Mouse (Mus musculus): ENCODE data around the gene Gif.

Gif gene

GRCm38 (mm10) chr19:11793741-11794359, 46.5 kb downstream of the Gif start:
- DNase-seq (ENCODE audit: low read depth, low spot score): no peak

- DNase-seq (ENCODE audit: low read depth, low spot score): no peak
Observed at GRCm38 (mm10) chr19:11794447-11794846, 47.1 kb downstream of the Gif start.

DNA sequence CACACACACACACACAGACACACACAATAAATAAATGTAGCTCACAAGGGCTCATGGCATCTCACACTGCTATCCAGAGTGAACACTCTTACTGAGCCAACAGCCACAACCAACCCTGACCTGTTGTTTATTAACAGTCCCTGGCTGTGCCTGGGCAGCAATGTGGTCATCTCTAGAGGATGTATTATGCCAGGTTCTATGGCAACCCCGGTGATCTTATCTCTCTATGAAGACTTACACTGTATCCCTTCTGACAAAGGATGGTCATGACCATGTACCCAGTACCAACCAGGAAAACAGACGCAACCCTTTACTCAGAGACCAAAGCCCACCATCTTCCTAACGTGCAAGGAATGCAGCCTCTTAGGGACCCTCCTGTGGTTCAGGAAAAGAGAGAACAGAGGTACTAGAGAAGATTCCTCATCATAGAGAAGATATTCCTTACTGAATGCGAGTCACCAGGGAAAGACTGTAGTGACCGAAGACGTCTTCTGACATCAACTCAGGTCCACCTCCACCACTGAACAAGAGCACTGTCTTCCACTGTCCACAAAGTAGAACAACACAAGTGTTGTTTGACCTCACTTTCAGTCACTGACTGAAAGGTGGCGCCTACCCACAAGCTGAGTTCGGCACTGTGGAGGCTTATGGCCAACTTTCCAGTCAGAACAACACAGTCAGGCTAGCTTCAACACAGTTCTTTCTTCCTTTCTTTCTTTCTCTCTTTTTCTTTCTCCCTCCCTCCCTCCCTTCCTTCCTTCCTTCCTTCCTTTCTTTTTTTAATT, 53.4 kb downstream of the Gif start:
- DNase-seq (ENCODE audit: low read depth, low spot score): no peak

DNA sequence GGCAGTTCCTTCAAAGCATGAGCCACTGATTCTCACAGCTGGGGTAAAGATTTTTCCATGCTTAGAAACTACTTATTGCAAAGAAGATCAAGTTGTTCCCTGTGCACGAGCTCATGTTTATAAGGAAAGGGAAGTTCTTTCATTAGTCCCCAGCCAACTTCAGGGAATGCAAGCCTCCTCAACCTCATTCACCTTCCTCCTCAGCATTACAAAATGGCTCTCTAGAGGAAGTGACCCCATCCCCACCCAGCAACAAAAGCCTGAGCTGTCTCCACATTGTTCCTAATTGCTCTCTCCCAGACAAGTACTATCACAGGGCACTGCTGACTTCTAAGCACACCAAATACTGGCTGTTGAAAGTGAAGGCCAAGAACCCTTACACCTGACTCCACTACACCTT, 57.1 kb downstream of the Gif start:
- no peak for DNase-seq (ENCODE audit: low read depth, low spot score)

GRCm38 (mm10) chr19:11807251-11807650, 59.9 kb downstream of the Gif start:
- DNase-seq (ENCODE audit: low read depth, low spot score): no peak

- no peak for DNase-seq (ENCODE audit: low read depth, low spot score)
Observed at GRCm38 (mm10) chr19:11807822-11808221, 60.5 kb downstream of the Gif start.

DNA sequence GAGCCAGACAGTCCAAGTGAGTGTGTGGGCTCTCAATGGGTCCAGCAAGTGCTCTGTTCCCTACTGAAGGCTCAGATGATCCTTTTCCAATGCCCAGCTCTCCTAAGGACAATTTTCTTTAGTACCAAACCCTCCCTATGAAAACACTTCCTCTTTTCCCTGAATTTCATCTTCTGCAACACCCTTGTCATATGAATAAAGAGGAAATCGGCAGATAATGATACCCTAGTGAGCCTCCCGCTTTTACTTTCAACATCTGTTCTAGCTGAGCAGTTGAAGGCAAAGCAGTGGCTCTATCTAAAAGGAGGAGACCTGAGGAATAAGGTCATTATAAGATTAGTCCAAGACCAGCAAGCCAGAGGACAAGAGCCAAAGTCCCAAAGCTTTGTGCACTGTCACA, 61.1 kb downstream of the Gif start:
- DNase-seq (ENCODE audit: low read depth, low spot score): no peak

- peak; percentile 11 for DNase-seq (ENCODE audit: low read depth, low spot score)
Observed at GRCm38 (mm10) chr19:11810003-11810758, 62.8 kb downstream of the Gif start.

DNA sequence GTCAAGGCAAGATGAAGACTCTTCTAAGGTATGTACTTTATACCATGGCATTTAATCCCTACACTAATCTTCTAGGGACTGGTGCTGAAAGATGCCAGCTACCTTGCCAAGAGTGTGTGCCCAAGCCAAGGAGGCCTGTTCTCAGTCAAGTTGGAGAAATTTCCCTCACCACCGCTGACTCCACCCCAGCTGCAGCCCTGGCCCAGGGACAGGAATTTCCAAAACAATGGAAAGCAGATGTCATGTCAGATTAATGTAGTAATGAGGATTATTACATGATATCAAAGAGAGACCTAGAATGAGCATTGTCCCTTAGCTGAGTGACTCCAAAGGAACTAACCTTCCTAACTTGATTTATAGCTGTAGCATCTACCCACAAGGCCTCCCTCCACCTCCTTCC, 63.5 kb downstream of the Gif start:
- no peak for DNase-seq (ENCODE audit: low read depth, low spot score)

DNA sequence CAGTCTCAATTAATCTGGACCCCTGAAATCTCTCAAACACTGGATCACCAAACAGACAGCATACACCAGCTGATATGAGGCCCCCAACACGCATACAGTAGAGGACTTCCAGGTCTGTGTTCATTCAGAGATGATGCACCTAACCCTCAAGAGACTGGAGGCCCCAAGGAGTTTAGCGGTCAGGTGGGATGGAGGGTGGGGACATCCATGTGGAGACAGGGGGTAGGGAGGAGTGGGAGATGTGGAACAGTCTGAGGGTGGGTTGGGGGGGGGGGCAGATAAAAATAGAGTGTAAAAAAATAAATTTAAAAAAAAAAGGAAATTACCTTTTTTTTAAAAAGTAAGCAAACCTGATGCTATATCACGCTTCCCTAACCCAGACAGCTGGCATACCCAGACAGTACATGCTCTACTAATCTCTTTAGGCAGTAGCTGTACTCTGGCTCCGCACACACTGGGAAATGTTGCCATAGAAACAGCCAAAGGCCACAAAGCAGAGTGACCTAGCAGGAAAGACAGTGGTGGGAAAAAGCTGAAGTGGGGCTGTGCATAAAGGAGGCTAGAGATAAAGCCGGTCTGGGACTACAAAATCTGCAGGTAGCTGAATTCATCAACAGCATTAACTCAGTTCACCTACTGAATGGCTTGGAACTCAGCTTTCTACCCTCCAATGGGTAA, 64.5 kb downstream of the Gif start:
- DNase-seq (ENCODE audit: low read depth, low spot score): peak; percentile 65

Measured in brain, adult 2 months (tissue).